Mouse (Mus musculus) heart, embryonic 11.5 days (tissue): ENCODE results near the gene Nufip2. TPM values are rescaled to one million over a fixed set of nuclear protein-coding genes. Genes with fewer than 3 reads are reported as not detected.
"Not testable (repeated sequence)": the region's sequence is repeated elsewhere in the genome, so short reads cannot be mapped to it uniquely, and the experiment has no call there.

Source experiments
- ATAC-seq: fragments of 200-750 bp; cut with Nextera tagmentation; replicated peaks from 2 replicates; pipeline ENCODE4 v1.8.0; 2017; ENCODE audit warnings: moderate library complexity; ENCODE audit not compliant: insufficient number of reproducible peaks, low FRiP score, low TSS enrichment
- H3K27ac ChIP-seq: fragments of 300-500 bp; sonication (generic); 2 replicates; pipeline ENCODE4 v1.5.1; 2014; ENCODE audit warnings: mild to moderate bottlenecking, low read depth, low read length
- H3K27me3 ChIP-seq: fragments of 300-500 bp; sonication (generic); 2 replicates; pipeline ENCODE4 v1.6.1; 2014; ENCODE audit warnings: mild to moderate bottlenecking, low read length, mixed read lengths; ENCODE audit not compliant: control insufficient read depth, insufficient read depth
- H3K36me3 ChIP-seq: fragments of 300-500 bp; sonication (generic); 2 replicates; pipeline ENCODE4 v1.6.1; 2014; ENCODE audit warnings: mild to moderate bottlenecking, low read length, moderate library complexity, mixed read lengths; ENCODE audit not compliant: control insufficient read depth, insufficient read depth
- H3K4me1 ChIP-seq: fragments of 300-500 bp; sonication (generic); 2 replicates; pipeline ENCODE4 v1.6.1; 2014; ENCODE audit warnings: low read length; ENCODE audit not compliant: control insufficient read depth, insufficient read depth
- H3K4me2 ChIP-seq: fragments of 300-500 bp; sonication (generic); 2 replicates; pipeline ENCODE4 v1.6.1; 2014; ENCODE audit warnings: mild to moderate bottlenecking, moderate library complexity
- H3K4me3 ChIP-seq: fragments of 300-500 bp; sonication (generic); 2 replicates; pipeline ENCODE4 v1.5.1; 2014; ENCODE audit warnings: low read depth, low read length
- H3K9ac ChIP-seq: fragments of 300-500 bp; sonication (generic); 2 replicates; pipeline ENCODE4 v1.6.1; 2014; ENCODE audit warnings: mild to moderate bottlenecking, low read depth, low read length, moderate library complexity
- H3K9me3 ChIP-seq: fragments of 300-500 bp; sonication (generic); replicated peaks from 2 replicates; pipeline ENCODE4 v1.6.1; 2016; ENCODE audit warnings: low read length; ENCODE audit not compliant: control insufficient read depth
- WGBS: fragments of 180-500 bp; shearing (Covaris S2); extraction: QIAGEN DNeasy Blood & Tissue Kit; methylation state at CpG from one replicate; pipeline ENCODE4 v1.1.7; 2014; ENCODE audit not compliant: insufficient replicate concordance; 5-methylcytosine and 5-hydroxymethylcytosine counted together
- polyA plus RNA-seq: library from polyadenylated mRNA; unstranded; fragments of >200 nt; fragmentation: Nextera tagmentation; extraction: Ambion mirVana; gene quantifications from 2 replicates; pipeline ENCODE4 v1.2.1, GENCODE M21; 2014

The Nufip2 gene
- polyA plus RNA-seq, 1 experiment from 2014 or later: 11.3 TPM

- WGBS: 83% methylated on average over 4 of the region's 4 CpGs
Observed at GRCm38 (mm10) chr11:77721389-77721788, 35.4 kb downstream of the Nufip2 start.

GRCm38 (mm10) chr11:77724766-77725165 lies 38.8 kb downstream of the Nufip2 start:
- WGBS: 75% methylated on average over 7 of the region's 7 CpGs
- no peak overlapping the region for H3K9ac ChIP-seq
- H3K4me2 ChIP-seq: no peak overlapping the region
- H3K36me3 ChIP-seq: no peaks in the 10 kb centered on the region
- no peaks in the 10 kb centered on the region for H3K4me1 ChIP-seq
- H3K27ac ChIP-seq: no peak overlapping the region
- no peaks in the 10 kb centered on the region for H3K27me3 ChIP-seq
- no peak overlapping the region for H3K4me3 ChIP-seq
- no peak for ATAC-seq
- no peaks in the 10 kb centered on the region for H3K9me3 ChIP-seq

More at GRCm38 (mm10) chr11:77721389-77721788, 35.4 kb downstream of the Nufip2 start:
- H3K27me3 ChIP-seq: no peaks in the 10 kb centered on the region
- H3K4me3 ChIP-seq: no peak overlapping the region
- no peaks in the 10 kb centered on the region for H3K9me3 ChIP-seq
- no peak overlapping the region for H3K9ac ChIP-seq
- H3K27ac ChIP-seq: no peak overlapping the region
- no peak for ATAC-seq
- H3K4me2 ChIP-seq: no peak overlapping the region
- H3K4me1 ChIP-seq: no peaks in the 10 kb centered on the region
- no peaks in the 10 kb centered on the region for H3K36me3 ChIP-seq

DNA sequence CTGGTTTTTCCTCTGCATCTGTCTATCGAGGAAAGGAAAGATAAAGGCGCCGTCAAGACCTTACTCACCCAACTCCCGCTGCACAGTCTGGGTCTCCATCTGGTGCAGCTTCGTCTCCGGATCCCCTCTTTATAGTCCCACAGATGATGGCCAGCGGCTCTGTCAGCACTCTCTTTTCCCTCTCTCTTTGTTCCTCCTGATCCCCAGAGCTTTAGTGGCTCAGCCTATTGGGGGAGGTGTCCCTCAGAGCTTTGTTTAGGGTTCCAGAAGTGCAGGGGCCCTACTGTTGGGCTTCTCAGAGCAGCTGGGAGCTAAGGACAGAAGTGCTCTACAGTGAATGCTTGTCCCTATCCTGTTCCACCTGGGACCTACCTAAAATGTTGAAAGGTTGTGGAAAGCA lies 39.2 kb downstream of the Nufip2 start, which contains the start of gene Cryba1:
Gene Cryba1 (minus strand): TSS at position 101 of the 400 bp plus-strand sequence.
- H3K4me2 ChIP-seq: no peak within 1 kb of the TSS
- H3K9ac ChIP-seq: no peak within 1 kb of the TSS
- H3K4me1 ChIP-seq: no peaks in the 10 kb centered on the region
- no peaks in the 10 kb centered on the region for H3K36me3 ChIP-seq
- H3K27ac ChIP-seq: no peak within 1 kb of the TSS
- 43% methylated on average over 7 of the region's 7 CpGs for WGBS
- H3K4me3 ChIP-seq: no peak within 1 kb of the TSS
- no peak for ATAC-seq
- no peaks in the 10 kb centered on the region for H3K9me3 ChIP-seq
- H3K27me3 ChIP-seq: no peaks in the 10 kb centered on the region

GRCm38 (mm10) chr11:77728587-77728986 lies 42.6 kb downstream of the Nufip2 start:
- WGBS: 63% methylated on average over 2 of the region's 2 CpGs
- Histone ChIP-seq H3K4me1 (no peaks in the 10 kb centered on the region), H3K4me3 (no peak overlapping the region), H3K27me3 (no peaks in the 10 kb centered on the region), H3K27ac (no peak overlapping the region), H3K36me3 (no peaks in the 10 kb centered on the region), H3K9me3 (no peaks in the 10 kb centered on the region), H3K9ac (no peak overlapping the region), H3K4me2 (no peak overlapping the region)
- ATAC-seq: no peak

DNA sequence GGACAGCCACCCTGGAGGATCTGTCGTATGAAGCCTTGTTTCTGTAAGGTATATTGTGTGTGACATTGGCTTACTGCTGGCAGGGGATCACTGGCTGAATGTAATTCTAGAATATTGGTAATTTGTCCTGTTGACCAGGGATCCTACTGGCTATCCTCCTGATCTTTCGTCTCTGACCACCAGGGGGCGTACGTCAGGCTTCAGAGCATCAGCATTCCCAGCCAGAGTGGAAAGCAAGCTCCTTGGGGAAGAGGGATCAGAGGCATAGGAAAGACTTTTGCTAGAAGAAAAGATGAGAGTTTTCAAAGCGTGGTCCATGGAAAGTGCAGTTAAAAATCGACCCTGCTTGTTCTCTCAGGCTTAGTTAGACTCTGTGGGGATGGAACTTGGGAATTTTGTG lies 51.3 kb downstream of the Nufip2 start:
- H3K4me1 ChIP-seq: no peaks in the 10 kb centered on the region
- no peaks in the 10 kb centered on the region for H3K36me3 ChIP-seq
- H3K9me3 ChIP-seq: no peaks in the 10 kb centered on the region
- ATAC-seq: no peak
- no peak overlapping the region for H3K4me3 ChIP-seq
- H3K4me2 ChIP-seq: no peak overlapping the region
- no peak overlapping the region for H3K9ac ChIP-seq
- WGBS: under 1% methylated on average over 6 of the region's 6 CpGs
- H3K27me3 ChIP-seq: no peaks in the 10 kb centered on the region
- no peak overlapping the region for H3K27ac ChIP-seq

DNA sequence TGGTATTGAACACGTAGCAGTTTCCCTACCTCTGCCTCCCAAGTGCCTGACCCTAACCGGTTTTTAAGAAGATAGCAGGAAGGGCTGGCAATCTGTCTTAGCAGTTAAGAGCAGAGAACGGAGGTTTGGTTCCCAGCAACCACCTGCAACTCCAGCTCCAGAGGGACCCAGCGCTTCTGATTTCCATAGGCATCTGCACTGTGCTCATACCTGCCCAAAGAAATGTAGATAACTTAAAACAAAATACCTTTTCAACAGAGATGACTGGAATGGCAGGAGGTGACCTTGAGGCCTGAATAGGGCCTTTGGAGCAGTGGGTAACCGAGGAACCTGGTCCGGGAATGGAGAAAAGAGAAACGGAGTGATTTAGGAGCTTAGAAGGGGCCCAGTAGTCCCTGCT lies 52.6 kb downstream of the Nufip2 start:
- no peaks in the 10 kb centered on the region for H3K27me3 ChIP-seq
- no peak for ATAC-seq
- WGBS: 50% methylated on average over 7 of the region's 7 CpGs
- H3K9me3 ChIP-seq: no peaks in the 10 kb centered on the region
- no peak overlapping the region for H3K4me2 ChIP-seq
- H3K27ac ChIP-seq: no peak overlapping the region
- H3K36me3 ChIP-seq: no peaks in the 10 kb centered on the region
- H3K4me1 ChIP-seq: no peaks in the 10 kb centered on the region
- no peak overlapping the region for H3K4me3 ChIP-seq
- H3K9ac ChIP-seq: no peak overlapping the region

DNA sequence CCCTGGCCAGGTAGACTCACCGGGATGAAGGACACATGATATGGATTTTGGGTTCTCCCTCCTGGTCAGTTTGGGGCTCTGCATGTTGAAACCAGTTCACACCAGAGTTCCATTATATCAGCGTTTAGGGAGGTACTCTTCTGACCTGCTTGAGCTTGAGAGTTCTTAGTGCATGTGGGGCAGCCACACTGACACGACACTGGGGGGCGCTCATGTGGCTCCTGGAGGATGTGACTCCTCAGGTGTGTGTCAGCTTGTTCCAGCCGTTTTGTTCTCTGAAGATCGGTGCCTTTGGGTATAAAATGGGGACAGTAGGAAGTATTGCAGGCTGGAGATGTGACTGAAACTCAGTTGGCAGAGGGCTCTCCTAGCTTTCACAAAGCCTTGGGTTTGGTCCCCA lies 58.0 kb downstream of the Nufip2 start:
- Histone ChIP-seq H3K9me3 (no peaks in the 10 kb centered on the region), H3K4me1 (no peaks in the 10 kb centered on the region), H3K27me3 (no peaks in the 10 kb centered on the region), H3K4me3 (no peak overlapping the region), H3K36me3 (no peaks in the 10 kb centered on the region), H3K27ac (no peak overlapping the region), H3K9ac (no peak overlapping the region), H3K4me2 (no peak overlapping the region)
- ATAC-seq: no peak
- 38% methylated on average over 6 of the region's 6 CpGs for WGBS

DNA sequence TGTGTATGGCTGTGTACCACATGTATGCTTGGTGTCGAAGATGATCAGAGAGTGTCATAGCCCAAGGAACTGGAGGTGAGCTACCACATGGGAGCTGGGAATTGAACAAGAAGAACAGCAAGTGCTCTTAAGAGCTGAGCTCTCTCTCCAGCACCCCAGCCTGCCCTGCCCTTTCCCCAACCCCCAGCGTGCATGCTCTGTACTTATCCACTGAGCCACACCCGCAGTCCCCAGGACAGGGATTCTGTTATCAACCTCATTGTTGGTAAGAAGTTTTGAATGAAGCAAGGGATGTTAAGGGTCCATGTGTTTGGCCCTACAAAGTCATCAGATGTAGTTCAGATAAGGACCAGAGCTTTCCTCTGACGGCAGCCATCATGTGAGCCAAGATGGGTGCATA lies 60.7 kb downstream of the Nufip2 start:
- H3K9me3 ChIP-seq: no peaks in the 10 kb centered on the region
- no peaks in the 10 kb centered on the region for H3K27me3 ChIP-seq
- no peak overlapping the region for H3K27ac ChIP-seq
- no peak overlapping the region for H3K9ac ChIP-seq
- no peak overlapping the region for H3K4me3 ChIP-seq
- H3K4me2 ChIP-seq: no peak overlapping the region
- no peak for ATAC-seq
- H3K36me3 ChIP-seq: no peaks in the 10 kb centered on the region
- no peaks in the 10 kb centered on the region for H3K4me1 ChIP-seq
- WGBS: 79% methylated on average over 4 of the region's 4 CpGs

DNA sequence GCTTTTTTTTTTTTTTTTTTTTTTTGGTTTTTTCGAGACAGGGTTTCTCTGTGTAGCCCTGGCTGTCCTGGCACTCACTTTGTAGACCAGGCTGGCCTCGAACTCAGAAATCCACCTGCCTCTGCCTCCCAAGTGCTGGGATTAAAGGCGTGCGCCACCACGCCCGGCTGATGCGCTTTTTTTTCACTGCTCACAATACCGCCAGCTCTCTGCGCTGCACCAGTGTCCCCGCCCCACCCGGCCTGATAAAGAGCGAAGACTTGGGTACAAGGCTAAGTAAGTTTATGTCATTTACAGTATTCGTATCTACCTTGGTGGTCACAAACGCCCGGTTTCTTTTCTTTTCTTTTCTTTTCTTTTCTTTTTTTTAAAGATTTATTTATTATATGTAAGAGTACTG lies 61.1 kb downstream of the Nufip2 start:
- not testable (repeated sequence) for H3K4me2 ChIP-seq, H3K9ac ChIP-seq, H3K9me3 ChIP-seq, ATAC-seq, H3K4me1 ChIP-seq, H3K27ac ChIP-seq, H3K36me3 ChIP-seq, H3K4me3 ChIP-seq, H3K27me3 ChIP-seq
- 90% methylated on average over 13 of the region's 15 CpGs for WGBS
